Mouse (Mus musculus) heart, embryonic 15.5 days (tissue): ENCODE measurements around the gene Rnf41. TPM values are rescaled to one million over a fixed set of nuclear protein-coding genes. Genes with fewer than 3 reads are reported as not detected.

Source experiments
- ATAC-seq: fragments of 200-750 bp; cut with Nextera tagmentation; replicated peaks from 2 replicates; pipeline ENCODE4 v1.8.0; 2017; ENCODE audit warnings: low read depth, moderate TSS enrichment; ENCODE audit not compliant: insufficient number of reproducible peaks, insufficient read depth, low FRiP score
- H3K27ac ChIP-seq: fragments of 300-500 bp; sonication (generic); 2 replicates; pipeline ENCODE4 v1.5.1; 2015; ENCODE audit warnings: mild to moderate bottlenecking, inconsistent platforms
- H3K27me3 ChIP-seq: fragments of 300-500 bp; sonication (generic); 2 replicates; pipeline ENCODE4 v1.6.1; 2015; ENCODE audit warnings: inconsistent platforms
- H3K36me3 ChIP-seq: fragments of 300-500 bp; sonication (generic); 2 replicates; pipeline ENCODE4 v1.6.1; 2015; ENCODE audit warnings: mild to moderate bottlenecking, inconsistent platforms
- H3K4me1 ChIP-seq: fragments of 300-500 bp; sonication (generic); replicated peaks from 2 replicates; pipeline ENCODE4 v1.6.1; 2015; ENCODE audit warnings: inconsistent platforms
- H3K4me2 ChIP-seq: fragments of 300-500 bp; sonication (generic); 2 replicates; pipeline ENCODE4 v1.6.1; 2015; ENCODE audit warnings: inconsistent platforms, mild to moderate bottlenecking, moderate library complexity
- H3K4me3 ChIP-seq: fragments of 300-500 bp; sonication (generic); 2 replicates; pipeline ENCODE4 v1.5.1; 2015; ENCODE audit warnings: mild to moderate bottlenecking, inconsistent platforms
- H3K9ac ChIP-seq: fragments of 300-500 bp; sonication (generic); 2 replicates; pipeline ENCODE4 v1.6.1; 2015; ENCODE audit warnings: mild to moderate bottlenecking, inconsistent platforms
- H3K9me3 ChIP-seq: fragments of 300-500 bp; sonication (generic); replicated peaks from 2 replicates; pipeline ENCODE4 v1.6.1; 2016; ENCODE audit warnings: inconsistent platforms
- WGBS: fragments of 180-500 bp; shearing (Covaris S2); methylation state at CpG from one replicate; pipeline ENCODE4 v1.1.7; 2015; ENCODE audit warnings: mixed read lengths; 5-methylcytosine and 5-hydroxymethylcytosine counted together
- polyA plus RNA-seq: library from polyadenylated mRNA; unstranded; fragments of >200 nt; fragmentation: Nextera tagmentation; extraction: Ambion mirVana; gene quantifications from 2 replicates; pipeline ENCODE4 v1.2.1, GENCODE M21; 2015

Rnf41 gene
- polyA plus RNA-seq, 1 experiment from 2014 or later = 25.5 TPM

DNA sequence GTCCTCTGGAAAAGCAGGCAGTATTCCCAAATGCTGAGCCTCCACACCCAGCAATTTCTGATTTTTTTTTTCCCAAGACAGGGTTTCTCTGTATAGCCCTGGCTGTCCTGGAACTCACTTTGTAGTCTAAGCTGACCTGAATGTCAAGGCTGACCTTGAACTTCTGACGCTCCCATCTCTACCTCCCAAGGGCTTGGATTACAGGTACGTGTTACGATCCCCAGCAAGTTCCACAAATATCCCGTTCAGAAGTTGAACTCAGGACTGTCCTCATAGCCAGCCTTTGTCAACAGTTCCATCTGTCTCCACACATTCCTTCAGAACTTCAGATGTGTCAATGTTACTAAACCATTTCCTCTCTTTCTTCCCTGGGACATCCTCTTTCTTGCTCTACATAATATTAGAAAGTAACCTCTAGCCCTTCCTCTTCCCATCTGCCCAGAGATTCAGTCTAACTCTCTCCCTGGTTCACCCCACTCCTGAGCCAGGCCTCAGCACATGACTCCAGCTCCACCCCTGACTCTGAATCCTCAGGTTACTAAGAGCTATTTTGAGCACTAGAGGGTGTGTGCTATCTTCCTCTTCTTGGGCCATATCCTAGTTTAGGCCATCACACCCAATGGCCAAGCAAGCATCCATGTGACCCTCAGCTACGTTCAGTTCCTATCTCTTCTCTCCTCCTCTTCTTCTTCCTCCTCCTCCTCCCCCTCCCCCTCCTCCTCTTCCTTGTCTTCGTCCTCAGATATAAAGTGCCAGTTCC, 38.3 kb upstream of the Rnf41 start:
- peaks cover 26% of the 10 kb centered on the region for H3K4me1 ChIP-seq
- peak overlapping the region; percentile 23 for H3K27ac ChIP-seq
- no peak overlapping the region for H3K4me3 ChIP-seq
- no peak overlapping the region for H3K9ac ChIP-seq
- WGBS = 49% methylated on average over 6 of the region's 6 CpGs
- H3K9me3 ChIP-seq = no peaks in the 10 kb centered on the region
- no peaks in the 10 kb centered on the region for H3K36me3 ChIP-seq
- no peak for ATAC-seq
- no peaks in the 10 kb centered on the region for H3K27me3 ChIP-seq
- H3K4me2 ChIP-seq = no peak overlapping the region

DNA sequence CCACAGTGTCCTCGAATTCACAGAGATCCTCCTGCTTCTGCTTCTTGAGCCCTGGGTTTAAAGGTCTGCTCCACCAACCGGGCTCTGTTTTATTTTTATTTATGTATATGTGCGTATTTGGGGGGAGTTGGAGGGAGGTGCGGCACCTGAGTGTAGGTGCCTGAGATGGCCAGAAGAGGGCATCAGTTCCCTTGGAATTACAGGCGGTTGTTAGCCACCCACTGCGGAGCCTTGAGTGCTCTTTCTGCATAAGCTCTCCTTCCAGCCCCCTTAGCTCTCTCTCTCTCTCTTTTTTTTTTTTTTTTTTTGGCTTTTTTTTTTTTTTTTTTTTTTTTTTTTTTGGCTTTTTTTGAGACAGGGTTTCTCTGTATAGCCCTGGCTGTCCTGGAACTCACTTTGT, 37.1 kb upstream of the Rnf41 start:
- H3K9ac ChIP-seq = no peak overlapping the region
- H3K4me1 ChIP-seq = peaks cover 34% of the 10 kb centered on the region
- no peaks in the 10 kb centered on the region for H3K27me3 ChIP-seq
- H3K4me2 ChIP-seq = no peak overlapping the region
- 79% methylated on average over 6 of the region's 6 CpGs for WGBS
- no peaks in the 10 kb centered on the region for H3K9me3 ChIP-seq
- H3K27ac ChIP-seq = no peak overlapping the region
- H3K36me3 ChIP-seq = peaks cover 10% of the 10 kb centered on the region
- no peak overlapping the region for H3K4me3 ChIP-seq
- ATAC-seq = no peak

DNA sequence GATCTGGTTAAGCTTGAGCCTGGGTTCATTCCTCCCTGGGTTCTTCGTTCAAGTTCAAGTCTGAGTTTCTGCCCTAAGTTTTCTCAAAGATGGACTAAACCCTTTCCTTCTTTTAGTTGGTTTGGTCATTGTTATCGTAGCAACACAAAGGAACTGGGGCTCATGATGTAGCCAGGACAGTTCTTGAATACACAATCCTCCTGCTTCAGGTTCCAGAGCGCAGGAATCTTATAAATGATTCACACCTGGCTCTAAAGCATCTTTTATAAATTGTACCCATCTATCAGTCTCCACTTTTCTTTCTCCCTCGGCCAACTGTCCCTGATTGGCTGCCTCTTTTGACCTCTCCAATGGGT, 35.4 kb upstream of the Rnf41 start:
- Histone ChIP-seq H3K4me1 (peaks cover 32% of the 10 kb centered on the region), H3K27ac (peak overlapping the region; percentile 96), H3K36me3 (peaks cover 26% of the 10 kb centered on the region), H3K9ac (peak overlapping the region; percentile 98; the same call in 1 of the 2 replicates), H3K27me3 (no peaks in the 10 kb centered on the region), H3K4me3 (peak overlapping the region; percentile 85), H3K9me3 (no peaks in the 10 kb centered on the region), H3K4me2 (peak overlapping the region; percentile 90)
- no peak for ATAC-seq
- WGBS = 52% methylated on average over 4 of the region's 4 CpGs

GRCm38 (mm10) chr10:128376455-128377211, 34.8 kb upstream of the Rnf41 start, which contains the start of gene Ankrd52:
Gene Ankrd52, plus strand, starts transcription at chr10:128377115.
- ATAC-seq = peak; percentile 92
- Histone ChIP-seq H3K4me3 (peak within 1 kb of the TSS; percentile 85), H3K9ac (peak within 1 kb of the TSS; percentile 98), H3K4me1 (peaks cover 32% of the 10 kb centered on the region), H3K9me3 (no peaks in the 10 kb centered on the region), H3K36me3 (peaks cover 31% of the 10 kb centered on the region), H3K27me3 (no peaks in the 10 kb centered on the region), H3K4me2 (peak within 1 kb of the TSS; percentile 90), H3K27ac (peak within 1 kb of the TSS; percentile 96)
- WGBS = 0% methylated on average over 59 of the region's 73 CpGs

DNA sequence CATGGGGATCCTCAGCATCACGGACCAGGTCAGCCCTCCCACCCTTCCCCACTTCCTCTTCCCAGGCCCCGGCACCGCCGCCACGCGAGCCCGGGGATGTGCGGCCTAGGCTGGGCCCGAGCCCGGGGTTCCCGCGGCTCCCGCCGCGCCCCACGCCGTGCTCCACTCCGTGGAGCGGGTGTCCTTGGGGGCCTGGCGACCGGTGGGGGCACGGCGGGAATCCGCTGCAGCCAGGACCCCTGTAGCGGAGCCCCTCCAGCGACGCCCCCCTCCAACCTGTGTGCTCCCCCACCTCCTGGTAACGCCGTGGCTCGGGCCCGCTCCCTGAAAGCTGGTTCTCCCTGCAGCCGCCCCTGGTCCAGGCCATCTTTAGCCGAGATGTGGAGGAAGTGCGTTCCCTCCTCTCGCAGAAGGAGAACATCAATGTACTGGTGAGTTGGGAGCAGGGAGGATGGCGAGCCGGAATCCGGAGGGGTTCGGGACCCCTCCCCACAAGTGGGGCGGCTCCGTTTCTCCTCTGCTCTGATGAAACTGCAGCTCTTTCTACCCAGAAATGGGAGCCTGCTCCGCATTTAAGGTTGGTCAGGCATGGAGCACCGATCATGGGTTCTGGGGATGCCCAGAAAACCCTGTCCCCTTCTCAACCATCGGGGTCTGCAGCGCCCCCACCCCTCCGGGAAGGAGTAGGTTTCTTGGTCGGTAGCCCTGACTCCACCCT, 34.1 kb upstream of the Rnf41 start:
- peak overlapping the region; percentile 96 for H3K27ac ChIP-seq
- H3K4me1 ChIP-seq = peaks cover 32% of the 10 kb centered on the region
- H3K27me3 ChIP-seq = no peaks in the 10 kb centered on the region
- peak overlapping the region; percentile 98 for H3K9ac ChIP-seq
- H3K36me3 ChIP-seq = peaks cover 39% of the 10 kb centered on the region
- ATAC-seq = peak; percentile 65
- peak overlapping the region; percentile 90 for H3K4me2 ChIP-seq
- no peaks in the 10 kb centered on the region for H3K9me3 ChIP-seq
- whole genome bisulfite sequencing = 0% methylated on average over 47 of the region's 47 CpGs
- peak overlapping the region; percentile 85 for H3K4me3 ChIP-seq

GRCm38 (mm10) chr10:128377940-128378448, 33.5 kb upstream of the Rnf41 start:
- H3K27ac ChIP-seq = peak overlapping the region; percentile 96
- peak overlapping the region; percentile 98 for H3K9ac ChIP-seq
- WGBS = 64% methylated on average over 14 of the region's 14 CpGs
- peaks cover 29% of the 10 kb centered on the region for H3K4me1 ChIP-seq
- H3K4me3 ChIP-seq = peak overlapping the region; percentile 85
- no peak for ATAC-seq
- H3K27me3 ChIP-seq = no peaks in the 10 kb centered on the region
- H3K9me3 ChIP-seq = no peaks in the 10 kb centered on the region
- peaks cover 45% of the 10 kb centered on the region for H3K36me3 ChIP-seq
- H3K4me2 ChIP-seq = peak overlapping the region; percentile 90

- Histone ChIP-seq H3K36me3 (peaks cover 49% of the 10 kb centered on the region), H3K27me3 (no peaks in the 10 kb centered on the region), H3K9me3 (no peaks in the 10 kb centered on the region), H3K4me1 (peaks cover 24% of the 10 kb centered on the region), H3K9ac (peak overlapping the region; percentile 98), H3K4me3 (peak overlapping the region; percentile 85), H3K4me2 (peak overlapping the region; percentile 90), H3K27ac (no peak overlapping the region)
- WGBS = 55% methylated on average over 3 of the region's 3 CpGs
- ATAC-seq = no peak
Observed at GRCm38 (mm10) chr10:128378462-128378861, 33.0 kb upstream of the Rnf41 start.

- no peak overlapping the region for H3K9ac ChIP-seq
- peaks cover 24% of the 10 kb centered on the region for H3K4me1 ChIP-seq
- H3K27ac ChIP-seq = no peak overlapping the region
- H3K4me2 ChIP-seq = no peak overlapping the region
- WGBS = 94% methylated on average over 7 of the region's 7 CpGs
- no peak overlapping the region for H3K4me3 ChIP-seq
- peaks cover 57% of the 10 kb centered on the region for H3K36me3 ChIP-seq
- no peak for ATAC-seq
- no peaks in the 10 kb centered on the region for H3K27me3 ChIP-seq
- no peaks in the 10 kb centered on the region for H3K9me3 ChIP-seq
Observed at GRCm38 (mm10) chr10:128379260-128379659, 32.2 kb upstream of the Rnf41 start.

- Histone ChIP-seq H3K4me2 (no peak overlapping the region), H3K27ac (no peak overlapping the region), H3K36me3 (peaks cover 70% of the 10 kb centered on the region), H3K27me3 (no peaks in the 10 kb centered on the region), H3K9ac (no peak overlapping the region), H3K4me1 (peaks cover 24% of the 10 kb centered on the region), H3K4me3 (no peak overlapping the region), H3K9me3 (no peaks in the 10 kb centered on the region)
- ATAC-seq = no peak
- 89% methylated on average over 5 of the region's 5 CpGs for WGBS
Observed at GRCm38 (mm10) chr10:128380565-128380964, 30.9 kb upstream of the Rnf41 start.

DNA sequence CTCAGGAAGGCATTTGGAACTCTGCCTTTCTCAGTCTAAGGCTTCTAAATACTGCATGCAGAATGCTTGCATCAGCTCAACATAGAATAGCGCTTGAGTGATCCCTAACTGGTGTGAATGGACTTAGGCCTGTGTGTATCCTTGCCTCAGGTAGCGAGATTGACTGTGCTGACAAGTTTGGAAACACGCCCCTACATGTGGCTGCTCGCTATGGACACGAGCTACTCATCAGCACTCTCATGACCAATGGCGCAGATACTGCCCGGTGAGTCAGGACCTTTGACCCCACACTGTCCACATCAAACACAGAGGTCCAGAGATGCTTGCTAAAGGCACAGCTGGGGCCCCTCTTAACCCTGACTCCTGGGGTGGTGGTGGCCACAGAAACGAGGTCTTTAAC, 29.0 kb upstream of the Rnf41 start:
- no peak overlapping the region for H3K4me2 ChIP-seq
- WGBS = 87% methylated on average over 8 of the region's 8 CpGs
- no peak for ATAC-seq
- no peak overlapping the region for H3K4me3 ChIP-seq
- H3K36me3 ChIP-seq = peaks cover 90% of the 10 kb centered on the region
- H3K9ac ChIP-seq = no peak overlapping the region
- H3K9me3 ChIP-seq = no peaks in the 10 kb centered on the region
- H3K4me1 ChIP-seq = peaks cover 18% of the 10 kb centered on the region
- H3K27ac ChIP-seq = no peak overlapping the region
- H3K27me3 ChIP-seq = no peaks in the 10 kb centered on the region

DNA sequence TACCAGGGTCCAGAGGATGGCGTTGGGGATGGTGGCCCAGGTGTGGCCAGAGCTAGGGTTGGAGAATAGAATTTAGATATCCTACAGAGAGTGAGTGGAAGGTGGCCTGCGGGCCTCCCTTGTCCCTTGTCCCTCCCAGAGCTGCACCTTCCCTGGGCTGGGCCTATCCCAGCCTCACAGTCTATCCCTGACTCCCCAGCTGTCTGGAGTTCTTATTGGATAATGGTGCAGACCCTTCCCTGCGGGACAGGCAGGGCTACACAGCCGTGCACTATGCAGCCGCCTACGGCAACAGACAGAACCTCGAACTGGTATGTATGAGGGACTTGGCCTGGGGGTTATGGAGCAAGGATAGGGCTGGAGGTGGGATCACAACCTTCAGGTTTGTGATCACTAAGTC, 25.6 kb upstream of the Rnf41 start:
- H3K4me3 ChIP-seq = no peak overlapping the region
- ATAC-seq = no peak
- no peaks in the 10 kb centered on the region for H3K9me3 ChIP-seq
- WGBS = 90% methylated on average over 7 of the region's 7 CpGs
- peaks cover 99% of the 10 kb centered on the region for H3K36me3 ChIP-seq
- H3K27ac ChIP-seq = no peak overlapping the region
- H3K27me3 ChIP-seq = no peaks in the 10 kb centered on the region
- H3K9ac ChIP-seq = no peak overlapping the region
- peaks cover 12% of the 10 kb centered on the region for H3K4me1 ChIP-seq
- no peak overlapping the region for H3K4me2 ChIP-seq
